Mouse (Mus musculus): ENCODE measurements around the gene Rnf144b. TPM values are rescaled to one million over a fixed set of nuclear protein-coding genes. Genes with fewer than 3 reads are reported as not detected.

The Rnf144b gene
- polyA plus RNA-seq, 1 experiment from 2014 or later = 3.7 TPM

- Histone ChIP-seq H3K9ac (ENCODE audit: low read length) (peak overlapping the region; percentile 96), H3K4me1 (replicated peaks; ENCODE audit: control insufficient read depth, insufficient read depth) (no peaks in the 10 kb centered on the region), H3K9me3 (ENCODE audit: control insufficient read depth, low read length) (no peaks in the 10 kb centered on the region), H3K27ac (replicated peaks) (peak overlapping the region; percentile 100), H3K4me2 (replicated peaks; ENCODE audit: low read depth) (peak overlapping the region; percentile 78), H3K36me3 (ENCODE audit: control insufficient read depth, insufficient read depth, low read length) (no peaks in the 10 kb centered on the region), H3K27me3 (ENCODE audit: control insufficient read depth, insufficient read depth, low read length) (no peaks in the 10 kb centered on the region), H3K4me3 (ENCODE audit: low read depth, low read length) (peak overlapping the region; percentile 96)
- ATAC-seq (ENCODE audit: low FRiP score, low TSS enrichment) (no peak), DNase-seq (ENCODE audit: low spot score) (peak; percentile 60)
- WGBS = under 1% methylated on average over 25 of the region's 25 CpGs
- TF ChIP-seq EP300 (optimal IDR thresholded peaks at IDR 0.05) = no peak
- no peak for TF ChIP-seq CTCF (IDR thresholded peaks at IDR 0.05; ENCODE audit: low read depth)
Observed at GRCm38 (mm10) chr13:47104856-47105541, 17.5 kb upstream of the Rnf144b start.

GRCm38 (mm10) chr13:47105711-47106579 is 16.5 kb upstream of the Rnf144b start, which contains the start of gene Dek:
TSS of gene Dek (minus strand) at chr13:47106201.
- Histone ChIP-seq H3K9me3 (ENCODE audit: control insufficient read depth, low read length) (no peaks in the 10 kb centered on the region), H3K9ac (ENCODE audit: low read length) (peak within 1 kb of the TSS; percentile 96), H3K4me1 (replicated peaks; ENCODE audit: control insufficient read depth, insufficient read depth) (no peaks in the 10 kb centered on the region), H3K27me3 (ENCODE audit: control insufficient read depth, insufficient read depth, low read length) (no peaks in the 10 kb centered on the region), H3K4me2 (replicated peaks; ENCODE audit: low read depth) (peak within 1 kb of the TSS; percentile 78), H3K27ac (replicated peaks) (peak within 1 kb of the TSS; percentile 100), H3K36me3 (ENCODE audit: control insufficient read depth, insufficient read depth, low read length) (no peaks in the 10 kb centered on the region), H3K4me3 (ENCODE audit: low read depth, low read length) (peak within 1 kb of the TSS; percentile 96)
- DNase-seq (ENCODE audit: low spot score) = peak; percentile 90
- under 1% methylated on average over 96 of the region's 129 CpGs for WGBS
- TF ChIP-seq CTCF (IDR thresholded peaks at IDR 0.05; ENCODE audit: low read depth) (peak; percentile 62), EP300 (optimal IDR thresholded peaks at IDR 0.05) (no peak)
- peak; percentile 94 for ATAC-seq (ENCODE audit: low FRiP score, low TSS enrichment)

DNA sequence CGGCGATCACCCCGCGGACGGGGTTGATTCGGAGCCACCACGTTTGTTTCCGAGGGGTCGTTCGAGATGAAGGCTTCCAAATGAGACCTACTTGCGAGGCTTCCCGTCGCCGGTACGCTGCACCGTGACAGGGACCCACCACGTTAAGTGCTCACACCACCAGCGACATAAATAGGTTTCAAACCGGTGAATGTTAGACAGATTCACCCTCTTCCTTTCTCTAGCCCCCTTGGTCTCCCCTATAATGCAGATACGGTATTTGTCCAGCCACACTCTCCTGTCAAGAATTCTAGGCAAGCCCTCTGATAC is 15.9 kb upstream of the Rnf144b start:
- DNase-seq (ENCODE audit: low spot score) = no peak
- no peaks in the 10 kb centered on the region for H3K9me3 ChIP-seq (ENCODE audit: control insufficient read depth, low read length)
- H3K4me3 ChIP-seq (ENCODE audit: low read depth, low read length) = peak overlapping the region; percentile 96
- TF ChIP-seq CTCF (IDR thresholded peaks at IDR 0.05; ENCODE audit: low read depth) = no peak
- no peak for TF ChIP-seq EP300 (optimal IDR thresholded peaks at IDR 0.05)
- under 1% methylated on average over 20 of the region's 20 CpGs for WGBS
- H3K27ac ChIP-seq (replicated peaks) = peak overlapping the region; percentile 100
- no peaks in the 10 kb centered on the region for H3K27me3 ChIP-seq (ENCODE audit: control insufficient read depth, insufficient read depth, low read length)
- no peaks in the 10 kb centered on the region for H3K4me1 ChIP-seq (replicated peaks; ENCODE audit: control insufficient read depth, insufficient read depth)
- ATAC-seq (ENCODE audit: low FRiP score, low TSS enrichment) = 0 out of 2 replicates have a peak, but pooled peaks have one; percentile 3
- H3K4me2 ChIP-seq (replicated peaks; ENCODE audit: low read depth) = peak overlapping the region; percentile 70
- H3K36me3 ChIP-seq (ENCODE audit: control insufficient read depth, insufficient read depth, low read length) = no peaks in the 10 kb centered on the region
- H3K9ac ChIP-seq (ENCODE audit: low read length) = peak overlapping the region; percentile 96

GRCm38 (mm10) chr13:47109239-47109638 is 13.2 kb upstream of the Rnf144b start:
- WGBS = 45% methylated on average over 2 of the region's 2 CpGs
- no peak for TF ChIP-seq CTCF (IDR thresholded peaks at IDR 0.05; ENCODE audit: low read depth)
- no peak for TF ChIP-seq EP300 (optimal IDR thresholded peaks at IDR 0.05)
- Histone ChIP-seq H3K4me1 (replicated peaks; ENCODE audit: control insufficient read depth, insufficient read depth) (no peaks in the 10 kb centered on the region), H3K36me3 (ENCODE audit: control insufficient read depth, insufficient read depth, low read length) (no peaks in the 10 kb centered on the region), H3K9ac (ENCODE audit: low read length) (no peak overlapping the region), H3K4me3 (ENCODE audit: low read depth, low read length) (no peak overlapping the region), H3K27me3 (ENCODE audit: control insufficient read depth, insufficient read depth, low read length) (no peaks in the 10 kb centered on the region), H3K9me3 (ENCODE audit: control insufficient read depth, low read length) (no peaks in the 10 kb centered on the region), H3K27ac (replicated peaks) (no peak overlapping the region), H3K4me2 (replicated peaks; ENCODE audit: low read depth) (no peak overlapping the region)
- DNase-seq (ENCODE audit: low spot score) (no peak), ATAC-seq (ENCODE audit: low FRiP score, low TSS enrichment) (no peak)

DNA sequence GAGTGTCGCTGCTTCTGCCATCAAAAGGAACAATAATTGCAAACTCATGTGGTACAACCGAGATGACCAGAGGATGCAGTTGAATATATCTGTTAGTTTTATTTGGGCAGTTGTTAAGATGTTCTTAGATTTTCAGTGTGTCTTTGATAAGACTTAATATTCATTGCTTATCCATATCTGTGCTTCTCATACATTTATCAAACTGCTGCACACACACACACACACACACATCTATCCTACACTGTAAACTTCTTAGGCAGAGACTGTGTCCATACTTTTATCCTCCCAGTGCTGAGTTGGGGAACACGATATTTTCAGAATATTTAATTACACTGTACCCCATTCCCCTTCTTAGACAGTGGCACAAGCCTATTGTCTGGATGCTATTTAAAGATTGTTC is 11.3 kb upstream of the Rnf144b start:
- Histone ChIP-seq H3K27ac (replicated peaks) (no peak overlapping the region), H3K9me3 (ENCODE audit: control insufficient read depth, low read length) (no peaks in the 10 kb centered on the region), H3K4me3 (ENCODE audit: low read depth, low read length) (no peak overlapping the region), H3K36me3 (ENCODE audit: control insufficient read depth, insufficient read depth, low read length) (no peaks in the 10 kb centered on the region), H3K4me2 (replicated peaks; ENCODE audit: low read depth) (no peak overlapping the region), H3K4me1 (replicated peaks; ENCODE audit: control insufficient read depth, insufficient read depth) (no peaks in the 10 kb centered on the region), H3K27me3 (ENCODE audit: control insufficient read depth, insufficient read depth, low read length) (no peaks in the 10 kb centered on the region), H3K9ac (ENCODE audit: low read length) (no peak overlapping the region)
- WGBS = 86% methylated on average over 3 of the region's 3 CpGs
- ATAC-seq (ENCODE audit: low FRiP score, low TSS enrichment) = no peak
- DNase-seq (ENCODE audit: low spot score) = no peak
- no peak for TF ChIP-seq EP300 (optimal IDR thresholded peaks at IDR 0.05)
- no peak for TF ChIP-seq CTCF (IDR thresholded peaks at IDR 0.05; ENCODE audit: low read depth)

- H3K4me2 ChIP-seq (replicated peaks; ENCODE audit: low read depth) = no peak overlapping the region
- WGBS = 79% methylated on average over 3 of the region's 3 CpGs
- ATAC-seq (ENCODE audit: low FRiP score, low TSS enrichment) (no peak), DNase-seq (ENCODE audit: low spot score) (no peak)
- no peak overlapping the region for H3K9ac ChIP-seq (ENCODE audit: low read length)
- no peaks in the 10 kb centered on the region for H3K27me3 ChIP-seq (ENCODE audit: control insufficient read depth, insufficient read depth, low read length)
- H3K9me3 ChIP-seq (ENCODE audit: control insufficient read depth, low read length) = no peaks in the 10 kb centered on the region
- H3K4me3 ChIP-seq (ENCODE audit: low read depth, low read length) = no peak overlapping the region
- no peaks in the 10 kb centered on the region for H3K4me1 ChIP-seq (replicated peaks; ENCODE audit: control insufficient read depth, insufficient read depth)
- TF ChIP-seq EP300 (optimal IDR thresholded peaks at IDR 0.05) (no peak), CTCF (IDR thresholded peaks at IDR 0.05; ENCODE audit: low read depth) (no peak)
- no peaks in the 10 kb centered on the region for H3K36me3 ChIP-seq (ENCODE audit: control insufficient read depth, insufficient read depth, low read length)
- H3K27ac ChIP-seq (replicated peaks) = no peak overlapping the region
Observed at GRCm38 (mm10) chr13:47112056-47112455, 10.4 kb upstream of the Rnf144b start.

Data from stomach, postnatal 0 days (tissue).